Mouse (Mus musculus): Measurements from ENCODE around the gene AU040320.

DNA sequence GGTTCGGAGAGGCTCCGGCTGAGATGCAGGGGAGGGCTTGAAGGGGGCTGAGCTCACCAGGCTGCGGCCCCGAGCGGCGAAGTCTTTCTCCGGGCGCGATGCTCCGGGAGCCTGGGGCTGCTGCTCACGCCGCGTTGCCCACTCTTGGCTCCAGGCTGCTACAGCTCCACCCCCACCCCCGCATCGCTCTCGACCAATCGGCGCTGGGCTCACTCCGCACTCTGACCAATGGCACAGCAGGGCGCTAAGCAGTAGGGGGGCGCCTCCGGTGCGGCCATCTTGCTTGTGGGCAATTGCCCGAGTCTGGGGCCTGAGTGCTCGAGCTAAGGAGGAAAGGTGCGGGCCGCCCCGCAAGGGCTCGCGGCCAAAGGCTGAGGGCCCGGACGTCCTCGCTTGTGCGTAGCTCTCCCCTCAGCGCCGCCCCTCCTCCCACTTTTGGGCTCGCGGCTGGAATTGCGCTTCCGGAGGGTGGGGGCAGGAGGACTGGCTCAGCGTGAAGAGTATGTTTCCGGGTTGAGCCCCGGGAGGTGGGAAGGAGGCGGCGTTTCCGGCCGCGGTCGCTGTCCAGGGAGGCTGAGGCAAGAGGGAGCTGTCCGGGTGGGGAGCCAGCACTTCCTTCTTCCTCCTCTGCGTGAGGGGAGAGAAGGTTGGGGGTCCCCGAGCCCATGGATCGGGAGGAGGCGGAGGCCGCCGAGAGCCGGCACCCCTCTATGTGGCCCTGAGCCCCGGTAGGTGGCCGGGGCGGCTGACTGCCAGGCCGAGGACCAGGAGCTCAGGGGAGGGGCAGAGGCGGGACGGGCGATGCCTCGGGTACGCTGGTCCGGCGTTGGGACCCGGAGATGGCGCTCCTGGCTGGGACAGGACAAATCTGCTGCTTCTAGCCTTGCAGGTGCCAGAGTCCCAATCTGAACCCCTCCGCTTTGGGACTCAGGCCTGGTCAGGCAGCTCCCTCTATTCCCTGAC lies at the start of gene AU040320, which contains the start of gene Ncdn:
- TF ChIP-seq POLR2A (IDR thresholded peaks at IDR 0.05; ENCODE audit: extremely low read depth, insufficient read depth, low read length), result peak; percentile 42
- TF ChIP-seq CTCF (IDR thresholded peaks at IDR 0.05; ENCODE audit: low read depth, low read length), result no peak

Measured in liver, adult 2 months (tissue).